Mouse (Mus musculus) CD8-positive naive resting alpha-beta T cell, adult 2 months (primary cell): ENCODE results near the gene Lamp2.
"Not testable (repeated sequence)": the region's sequence is repeated elsewhere in the genome, so short reads cannot be mapped to it uniquely, and the experiment has no call there.

Experiments
- DNase-seq, 2 experiments: peaks; one replicate each; pipeline ENCODE4 v3.0.0; 2022; ENCODE audit warnings: low read depth in 2 of 2, low spot score in 2 of 2

Gene Lamp2

DNA sequence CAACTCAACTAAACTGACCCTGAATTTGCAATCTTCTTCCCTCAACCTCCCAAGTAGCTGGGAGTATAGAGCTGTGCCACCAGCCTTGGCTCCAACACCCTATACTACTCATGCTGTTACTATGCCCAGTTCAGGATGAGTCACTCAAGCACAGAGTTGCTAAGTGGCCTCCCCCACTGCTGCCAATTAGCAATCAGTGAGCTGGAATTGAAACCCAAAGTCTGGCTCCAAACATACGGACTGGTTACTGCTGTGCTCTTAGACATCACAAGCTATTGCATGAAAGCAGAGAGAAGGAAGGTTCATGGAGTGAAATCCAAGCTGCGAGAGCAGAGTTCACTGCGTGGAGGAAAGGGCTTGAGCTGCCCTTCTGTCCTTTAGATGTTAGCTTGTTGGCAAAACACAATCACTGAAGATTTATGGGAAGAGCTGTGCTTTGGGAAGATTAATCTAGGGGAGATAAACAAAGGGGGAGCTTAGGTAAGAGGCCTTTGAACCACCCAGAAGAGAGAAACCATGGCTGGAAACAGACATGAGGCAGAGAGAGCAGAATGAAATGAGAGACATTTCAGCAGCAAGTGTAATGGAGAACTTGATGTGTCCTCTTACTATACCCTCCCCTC is 27.3 kb downstream of the Lamp2 start:
- DNase-seq = no peak

DNA sequence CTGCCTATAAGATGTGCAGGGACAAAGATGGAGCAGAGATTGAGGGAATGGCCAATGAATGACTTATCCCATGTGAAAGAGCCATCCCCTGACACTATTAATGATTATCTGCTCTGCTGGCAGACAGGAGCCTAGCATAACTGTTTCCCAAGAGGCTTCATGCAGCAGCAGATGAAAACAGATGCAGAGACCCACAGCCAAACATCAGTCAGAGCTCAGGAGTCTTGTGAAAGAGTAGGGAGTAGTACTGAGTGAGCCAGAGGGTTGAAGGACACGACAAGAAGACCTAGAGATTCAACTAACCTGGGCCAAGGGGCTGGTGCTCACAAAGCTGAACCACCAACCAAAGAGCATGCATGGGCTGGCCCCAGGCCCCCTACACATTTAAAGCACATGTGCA is 30.2 kb downstream of the Lamp2 start:
- DNase-seq = no peak

DNA sequence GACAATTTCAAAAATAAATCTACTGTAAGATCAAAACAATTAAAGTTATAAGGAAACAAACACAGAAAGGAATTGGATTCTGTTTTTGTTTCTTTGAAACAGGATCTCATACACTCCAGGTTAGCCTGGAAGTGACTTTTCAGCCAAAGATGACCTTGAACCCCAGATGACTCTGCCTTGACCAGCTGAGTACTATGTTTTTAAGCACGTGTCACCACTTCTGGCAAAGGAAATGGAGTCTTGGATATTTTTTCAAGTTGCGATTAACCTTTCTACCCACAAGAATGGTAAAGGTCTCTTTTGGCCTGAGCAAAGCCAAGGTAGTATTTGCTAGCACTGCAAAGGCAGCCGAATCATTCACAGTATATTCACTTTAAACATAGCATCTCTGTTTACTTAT is 33.2 kb downstream of the Lamp2 start:
- DNase-seq = no peak

DNA sequence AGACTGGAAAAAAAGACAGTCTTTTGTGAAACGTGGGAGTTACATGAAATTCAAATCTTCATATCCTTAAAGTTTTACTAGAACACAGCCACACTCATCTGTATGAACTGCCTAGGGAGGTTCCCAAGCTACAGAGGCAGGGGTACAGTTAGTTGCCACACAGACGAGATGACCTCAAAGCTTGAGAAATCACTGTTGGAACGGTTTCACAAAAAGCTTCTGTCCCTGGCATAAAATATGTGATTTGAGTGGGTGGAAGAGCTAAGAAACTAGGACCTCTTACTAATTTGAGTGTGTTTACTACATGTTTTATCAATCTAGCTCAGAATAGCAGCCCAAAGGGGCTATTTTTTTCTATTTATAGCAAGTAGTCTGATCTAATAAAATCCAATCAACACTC is 33.9 kb downstream of the Lamp2 start:
- no peak for DNase-seq

DNA sequence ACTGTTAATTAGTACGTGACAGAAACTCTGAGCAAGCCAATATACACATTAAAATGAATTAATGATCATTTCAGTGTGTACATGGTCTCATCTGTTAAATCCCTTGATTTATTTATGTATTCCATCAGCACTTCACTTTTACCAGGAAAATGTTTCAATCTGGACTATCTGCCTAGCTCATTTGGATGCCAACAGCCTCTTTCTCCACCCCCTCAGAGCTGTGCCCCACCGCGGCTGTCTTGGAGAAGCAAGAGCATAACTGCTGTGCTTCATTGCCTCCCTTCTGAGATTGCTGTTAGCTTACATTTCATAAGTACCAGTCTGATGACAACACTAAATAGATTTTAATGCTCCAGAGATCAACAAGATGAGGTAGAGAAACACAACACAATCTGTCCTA is 52.4 kb downstream of the Lamp2 start:
- no peak for DNase-seq

DNA sequence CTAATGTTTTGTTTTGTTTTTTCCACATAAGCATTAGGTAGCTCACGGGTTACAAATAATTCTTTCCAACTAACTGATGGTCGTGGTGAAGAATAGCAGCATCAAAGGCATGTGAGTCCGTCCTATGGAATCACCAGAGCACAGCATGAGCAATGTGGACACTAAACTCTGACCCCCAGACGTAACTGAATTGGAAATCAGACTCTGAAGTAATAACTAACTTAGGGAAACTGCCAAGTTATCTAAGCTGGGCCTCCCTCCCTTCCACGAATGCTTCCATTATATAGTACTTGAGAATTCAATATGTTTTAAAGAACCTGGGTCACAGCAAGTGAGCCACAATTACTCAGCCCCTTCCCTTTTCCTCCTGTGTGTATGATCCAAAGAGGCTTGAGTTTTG is 53.3 kb downstream of the Lamp2 start:
- no peak for DNase-seq

DNA sequence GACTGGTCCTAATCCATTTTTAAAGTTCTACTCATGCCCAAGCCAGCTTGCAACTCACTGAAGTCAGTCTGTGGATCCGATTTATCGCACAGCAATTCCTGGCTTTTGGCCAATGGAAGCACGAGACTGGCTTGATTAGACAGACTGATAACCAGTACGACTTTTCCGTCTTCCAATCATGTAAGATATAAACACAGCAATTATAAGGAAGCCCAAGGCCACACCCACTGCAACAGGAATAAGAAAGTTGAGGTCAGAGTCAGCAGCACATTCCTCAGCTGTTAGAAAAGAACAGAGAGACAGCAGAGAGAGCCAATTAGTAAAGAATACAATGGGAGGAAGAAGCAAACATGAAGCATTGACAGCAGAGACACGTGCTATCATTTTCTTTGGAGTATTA is 54.2 kb downstream of the Lamp2 start:
- no peak for DNase-seq

DNA sequence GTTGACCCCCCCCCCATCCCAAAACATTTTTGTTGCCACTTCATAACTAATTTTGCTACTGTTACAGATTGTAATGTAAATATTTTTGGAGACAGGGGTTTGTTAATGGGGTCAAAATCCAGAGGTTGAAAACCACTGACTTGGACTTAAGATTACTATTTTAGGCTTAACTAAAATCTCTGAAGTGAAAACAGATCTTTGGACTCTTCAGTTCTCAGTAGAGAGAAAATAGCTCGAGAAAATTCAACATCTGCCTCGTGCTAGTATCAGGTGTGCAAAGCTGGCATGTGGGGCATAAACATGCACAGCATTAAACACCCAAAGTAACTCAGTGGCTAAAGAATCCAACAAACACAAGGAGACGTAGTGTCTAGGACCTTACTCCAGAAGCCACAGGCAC is 55.6 kb downstream of the Lamp2 start:
- DNase-seq = no peak

DNA sequence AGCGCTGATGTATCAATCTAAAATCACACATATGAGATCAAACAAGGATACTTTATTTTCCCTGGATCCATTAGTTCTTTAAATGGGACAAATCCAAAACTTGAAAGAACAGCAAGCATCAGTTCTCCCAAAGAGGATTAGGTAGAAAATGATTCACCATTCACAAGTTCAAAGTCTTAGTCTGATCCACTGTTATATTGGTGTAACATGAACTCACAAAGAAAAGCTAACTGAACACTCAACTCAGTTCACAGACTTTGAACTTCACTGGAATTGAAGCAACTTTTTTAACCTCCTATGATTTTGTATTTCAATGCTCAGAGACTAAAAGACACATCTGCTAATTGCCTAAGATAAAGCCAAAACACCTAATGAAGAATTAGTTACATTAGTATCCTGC is 56.6 kb downstream of the Lamp2 start:
- no peak for DNase-seq

DNA sequence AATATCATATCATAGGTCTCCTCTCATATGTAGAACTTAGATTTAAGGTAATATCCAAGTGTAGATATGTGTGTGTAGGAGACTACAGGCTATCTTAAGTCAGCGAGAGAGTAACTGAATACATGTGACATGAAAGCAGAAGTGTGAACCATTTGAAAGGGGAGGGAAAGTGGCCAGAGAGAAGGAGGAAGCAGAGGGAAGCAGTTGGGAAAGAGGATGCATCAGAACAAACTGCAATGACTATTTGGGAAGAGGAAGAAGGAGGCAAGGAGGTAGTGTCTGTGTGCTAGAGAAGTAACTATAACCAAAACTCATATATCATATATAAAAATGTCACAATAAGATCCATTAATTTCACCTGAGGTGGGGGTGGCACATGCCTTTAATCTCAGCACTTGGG is 83.1 kb downstream of the Lamp2 start:
- DNase-seq = not testable (repeated sequence)

DNA sequence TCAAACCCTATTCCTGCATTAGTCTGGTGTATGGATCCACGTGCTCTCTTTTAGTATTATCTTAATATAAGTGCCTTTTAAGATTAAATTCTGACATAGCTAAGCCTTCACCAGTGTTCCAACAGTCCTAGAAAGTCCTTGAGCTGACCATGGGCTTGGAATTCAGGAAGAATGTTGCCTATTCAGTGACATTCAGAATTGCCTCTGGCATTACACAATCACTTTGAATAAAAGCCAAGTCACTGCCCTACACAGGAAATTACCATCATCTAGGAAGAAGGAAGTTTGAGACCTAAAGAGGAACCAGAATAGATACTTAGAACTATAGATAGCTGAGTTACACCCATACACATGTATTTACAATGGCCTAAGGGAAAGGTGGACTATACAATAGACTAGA is 91.6 kb downstream of the Lamp2 start:
- not testable (repeated sequence) for DNase-seq

DNA sequence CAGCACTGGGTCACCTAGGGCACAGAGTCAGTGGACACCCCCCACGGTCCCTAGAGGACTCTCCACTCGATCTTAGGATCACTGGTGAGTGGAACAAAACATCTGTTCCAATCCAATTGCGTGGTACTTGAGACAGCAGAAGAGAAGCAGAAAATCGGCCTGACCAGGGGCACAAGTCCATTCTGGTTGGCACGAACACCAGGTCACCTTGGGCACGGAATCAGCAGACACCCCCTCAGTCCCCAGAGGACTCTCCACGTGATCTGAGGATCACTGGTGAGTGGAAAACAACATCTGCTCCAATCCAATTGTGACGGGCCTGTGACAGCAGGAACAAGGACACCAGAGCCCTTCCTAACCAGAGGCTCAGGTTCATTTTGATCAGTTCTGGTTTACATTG is 94.2 kb downstream of the Lamp2 start:
- no peak for DNase-seq
